Mouse (Mus musculus): ENCODE data around the gene Olfr150. TPM values are rescaled to one million over a fixed set of nuclear protein-coding genes. Genes with fewer than 3 reads are reported as not detected.

Olfr150 gene
- polyA plus RNA-seq (2014; fragmentation: Illumina TruSeq; extraction: RNeasy Lipid Tissue Mini Kit (QIAGEN cat#74804); ENCODE audit: low read depth, low replicate concordance) = not detected

GRCm38 (mm10) chr9:39730678-39731077, at the start of gene Olfr150:
Gene Olfr150 (plus strand): TSS chr9:39730978.

GRCm38 (mm10) chr9:39707017-39707416, 23.8 kb upstream of the Olfr150 start, which contains the start of gene Olfr149:
Gene Olfr149 (minus strand): TSS chr9:39707117.

GRCm38 (mm10) chr9:39711053-39711452, 19.7 kb upstream of the Olfr150 start, which contains the start of gene Olfr965:
Gene Olfr965 (plus strand): TSS chr9:39711353.

GRCm38 (mm10) chr9:39745949-39746348, 15.2 kb downstream of the Olfr150 start, which contains the start of gene Olfr967:
Gene Olfr967 (plus strand): TSS chr9:39746249.

GRCm38 (mm10) chr9:39783153-39783552, 52.4 kb downstream of the Olfr150 start, which contains the start of gene Olfr968:
Gene Olfr968 (minus strand): TSS chr9:39783253.

Other genes starting within 250 kb of the Olfr150 start
- not detected for gene Olfr44, start 237.0 kb upstream of the Olfr150 start, polyA plus RNA-seq (2014; fragmentation: Illumina TruSeq; extraction: RNeasy Lipid Tissue Mini Kit (QIAGEN cat#74804); ENCODE audit: low read depth, low replicate concordance)
- not detected for gene Olfr957, start 215.2 kb upstream of the Olfr150 start, polyA plus RNA-seq (2014; fragmentation: Illumina TruSeq; extraction: RNeasy Lipid Tissue Mini Kit (QIAGEN cat#74804); ENCODE audit: low read depth, low replicate concordance)
- not detected for gene Olfr958, start 176.9 kb upstream of the Olfr150 start, polyA plus RNA-seq (2014; fragmentation: Illumina TruSeq; extraction: RNeasy Lipid Tissue Mini Kit (QIAGEN cat#74804); ENCODE audit: low read depth, low replicate concordance)
- not detected for gene Olfr959, start 155.4 kb upstream of the Olfr150 start, polyA plus RNA-seq (2014; fragmentation: Illumina TruSeq; extraction: RNeasy Lipid Tissue Mini Kit (QIAGEN cat#74804); ENCODE audit: low read depth, low replicate concordance)
- not detected for gene AW551984, start 126.6 kb upstream of the Olfr150 start, polyA plus RNA-seq (2014; fragmentation: Illumina TruSeq; extraction: RNeasy Lipid Tissue Mini Kit (QIAGEN cat#74804); ENCODE audit: low read depth, low replicate concordance)
- gene Olfr148, start 120.3 kb upstream of the Olfr150 start, polyA plus RNA-seq (2014; fragmentation: Illumina TruSeq; extraction: RNeasy Lipid Tissue Mini Kit (QIAGEN cat#74804); ENCODE audit: low read depth, low replicate concordance) = not detected
- gene Olfr960, start 109.6 kb upstream of the Olfr150 start, polyA plus RNA-seq (2014; fragmentation: Illumina TruSeq; extraction: RNeasy Lipid Tissue Mini Kit (QIAGEN cat#74804); ENCODE audit: low read depth, low replicate concordance) = not detected
- not detected for gene Olfr961, start 85.9 kb upstream of the Olfr150 start, polyA plus RNA-seq (2014; fragmentation: Illumina TruSeq; extraction: RNeasy Lipid Tissue Mini Kit (QIAGEN cat#74804); ENCODE audit: low read depth, low replicate concordance)
- not detected for gene Olfr963, start 63.8 kb upstream of the Olfr150 start, polyA plus RNA-seq (2014; fragmentation: Illumina TruSeq; extraction: RNeasy Lipid Tissue Mini Kit (QIAGEN cat#74804); ENCODE audit: low read depth, low replicate concordance)
- not detected for gene Olfr149, start 23.9 kb upstream of the Olfr150 start, polyA plus RNA-seq (2014; fragmentation: Illumina TruSeq; extraction: RNeasy Lipid Tissue Mini Kit (QIAGEN cat#74804); ENCODE audit: low read depth, low replicate concordance)
- not detected for gene Olfr965, start 19.6 kb upstream of the Olfr150 start, polyA plus RNA-seq (2014; fragmentation: Illumina TruSeq; extraction: RNeasy Lipid Tissue Mini Kit (QIAGEN cat#74804); ENCODE audit: low read depth, low replicate concordance)
- not detected for gene Olfr967, start 15.3 kb downstream of the Olfr150 start, polyA plus RNA-seq (2014; fragmentation: Illumina TruSeq; extraction: RNeasy Lipid Tissue Mini Kit (QIAGEN cat#74804); ENCODE audit: low read depth, low replicate concordance)
- gene Olfr968, start 52.3 kb downstream of the Olfr150 start, polyA plus RNA-seq (2014; fragmentation: Illumina TruSeq; extraction: RNeasy Lipid Tissue Mini Kit (QIAGEN cat#74804); ENCODE audit: low read depth, low replicate concordance) = not detected
- gene Olfr969, start 60.0 kb downstream of the Olfr150 start, polyA plus RNA-seq (2014; fragmentation: Illumina TruSeq; extraction: RNeasy Lipid Tissue Mini Kit (QIAGEN cat#74804); ENCODE audit: low read depth, low replicate concordance) = not detected
- not detected for gene Olfr970, start 77.9 kb downstream of the Olfr150 start, polyA plus RNA-seq (2014; fragmentation: Illumina TruSeq; extraction: RNeasy Lipid Tissue Mini Kit (QIAGEN cat#74804); ENCODE audit: low read depth, low replicate concordance)
- not detected for gene Olfr971, start 105.9 kb downstream of the Olfr150 start, polyA plus RNA-seq (2014; fragmentation: Illumina TruSeq; extraction: RNeasy Lipid Tissue Mini Kit (QIAGEN cat#74804); ENCODE audit: low read depth, low replicate concordance)
- gene Olfr972, start 135.4 kb downstream of the Olfr150 start, polyA plus RNA-seq (2014; fragmentation: Illumina TruSeq; extraction: RNeasy Lipid Tissue Mini Kit (QIAGEN cat#74804); ENCODE audit: low read depth, low replicate concordance) = not detected
- gene Olfr229, start 176.4 kb downstream of the Olfr150 start, polyA plus RNA-seq (2014; fragmentation: Illumina TruSeq; extraction: RNeasy Lipid Tissue Mini Kit (QIAGEN cat#74804); ENCODE audit: low read depth, low replicate concordance) = not detected
- not detected for gene Olfr974, start 206.5 kb downstream of the Olfr150 start, polyA plus RNA-seq (2014; fragmentation: Illumina TruSeq; extraction: RNeasy Lipid Tissue Mini Kit (QIAGEN cat#74804); ENCODE audit: low read depth, low replicate concordance)
- gene Olfr975, start 221.1 kb downstream of the Olfr150 start, polyA plus RNA-seq (2014; fragmentation: Illumina TruSeq; extraction: RNeasy Lipid Tissue Mini Kit (QIAGEN cat#74804); ENCODE audit: low read depth, low replicate concordance) = not detected
- not detected for gene Olfr976, start 230.2 kb downstream of the Olfr150 start, polyA plus RNA-seq (2014; fragmentation: Illumina TruSeq; extraction: RNeasy Lipid Tissue Mini Kit (QIAGEN cat#74804); ENCODE audit: low read depth, low replicate concordance)